Mouse (Mus musculus) B cell, adult 62 days (primary cell): ENCODE data around the gene Car4. TPM values are rescaled to one million over a fixed set of nuclear protein-coding genes. Genes with fewer than 3 reads are reported as not detected.

Experiments
- total RNA-seq: library from RNA; stranded (reverse); gene quantifications from 4 replicates; pipeline ENCODE4 v1.2.4, GENCODE M21; 2023

Car4 gene
- not detected in 4 replicates for total RNA-seq

GRCm38 (mm10) chr11:84957591-84958270 lies at the start of gene Car4:
Gene Car4 (plus strand): TSS chr11:84957786.

GRCm38 (mm10) chr11:84916053-84916702 lies 41.4 kb upstream of the Car4 start, which contains the start of gene Znhit3:
Gene Znhit3 (minus strand): TSS chr11:84916366.

Other genes starting within 250 kb of the Car4 start
- gene Mrm1, start 138.3 kb upstream of the Car4 start, total RNA-seq: 18.5 to 28.4 TPM (median 22.9 TPM) in 4 replicates
- gene Dhrs11, start 128.8 kb upstream of the Car4 start, total RNA-seq: 12.6 to 19.2 TPM (median 18.2 TPM) in 4 replicates
- gene Ggnbp2, start 87.0 kb upstream of the Car4 start, total RNA-seq: 151 to 168 TPM (median 158 TPM) in 4 replicates
- gene Myo19, start 77.6 kb upstream of the Car4 start, total RNA-seq: 9.1 to 14.8 TPM (median 12.9 TPM) in 4 replicates
- gene Pigw, start 77.5 kb upstream of the Car4 start, total RNA-seq: 4.8 to 8.1 TPM (median 6.4 TPM) in 4 replicates
- gene Znhit3, start 41.4 kb upstream of the Car4 start, total RNA-seq: 36.3 to 39.4 TPM (median 38.3 TPM) in 4 replicates
- gene Usp32, start 182.4 kb downstream of the Car4 start, total RNA-seq: 23.4 to 33.3 TPM (median 30.2 TPM) in 4 replicates
- gene 1700125H20Rik, start 212.6 kb downstream of the Car4 start, total RNA-seq: not detected in 4 replicates